In genomic region chr17:24243311-24243969, GRCm38 (mm10) we compare ENCODE assay signal across 9 mouse cellular contexts. TPM values are rescaled to one million over a fixed set of nuclear protein-coding genes. Genes with fewer than 3 reads are reported as not detected.
A peak's percentile ranks its signal among the peaks of the same experiment; 100 is the strongest.
DNase-seq lines count a peak whose midpoint lies in the region; ATAC-seq and TF ChIP-seq lines count a peak whose summit lies in the region.
"Had no signal": no experiment of that assay in that cellular context is flagged by ENCODE, and none has a peak within 500 bp of the region (broad histone marks: within the 10 kb centered on the region; RNA-seq: fewer than 3 reads in every experiment).

No protein-coding gene starts in this region.

- no peak for ATAC-seq in forebrain, embryonic 14.5 days
- no peak for ATAC-seq in forebrain, embryonic 16.5 days
- ATAC-seq in midbrain, postnatal 0 days (ENCODE audit: low FRiP score) = no peak
- ATAC-seq in midbrain, embryonic 13.5 days = no peak
- ATAC-seq in cerebellum, adult (ENCODE audit: insufficient number of reproducible peaks, low FRiP score, low TSS enrichment) = no peak

- no peak overlapping the region for H3K27ac ChIP-seq in forebrain, embryonic 14.5 days (ENCODE audit: low read depth, low read length)
- no peak overlapping the region for H3K27ac ChIP-seq in forebrain, embryonic 16.5 days (ENCODE audit: low read length)
- no peak overlapping the region for H3K27ac ChIP-seq in midbrain, postnatal 0 days (ENCODE audit: low read depth, low read length)
- no peak overlapping the region for H3K27ac ChIP-seq in midbrain, embryonic 13.5 days
- H3K27ac ChIP-seq: liver, embryonic 15.5 days had no signal

- H3K4me2 ChIP-seq in forebrain, embryonic 14.5 days (ENCODE audit: low read length) = no peak overlapping the region
- H3K4me2 ChIP-seq in forebrain, embryonic 16.5 days (ENCODE audit: low read length) = no peak overlapping the region
- no peak overlapping the region for H3K4me2 ChIP-seq in midbrain, postnatal 0 days (ENCODE audit: low read depth, low read length, poor library complexity, severe bottlenecking)
- H3K4me2 ChIP-seq in midbrain, embryonic 13.5 days (replicated peaks) = no peak overlapping the region
- H3K4me2 ChIP-seq: liver, embryonic 15.5 days had no signal

- no peaks in the 10 kb centered on the region for H3K27me3 ChIP-seq in forebrain, embryonic 14.5 days (replicated peaks; ENCODE audit: control insufficient read depth, insufficient read depth, low read length)
- no peaks in the 10 kb centered on the region for H3K27me3 ChIP-seq in forebrain, embryonic 16.5 days (replicated peaks; ENCODE audit: control insufficient read depth, insufficient read depth, low read length)
- no peaks in the 10 kb centered on the region for H3K27me3 ChIP-seq in midbrain, postnatal 0 days (ENCODE audit: insufficient read depth, low read length)
- H3K27me3 ChIP-seq in midbrain, embryonic 13.5 days = no peaks in the 10 kb centered on the region
- H3K27me3 ChIP-seq: liver, embryonic 15.5 days had no signal

- TF ChIP-seq CTCF in midbrain, postnatal 0 days (IDR thresholded peaks at IDR 0.05) = peak; percentile 71

- H3K4me1 ChIP-seq in forebrain, embryonic 14.5 days (ENCODE audit: control insufficient read depth, insufficient read depth, low read length) = no peaks in the 10 kb centered on the region
- no peaks in the 10 kb centered on the region for H3K4me1 ChIP-seq in forebrain, embryonic 16.5 days (replicated peaks; ENCODE audit: control insufficient read depth, insufficient read depth, low read length)
- H3K4me1 ChIP-seq in midbrain, postnatal 0 days (ENCODE audit: insufficient read depth, low read length) = no peaks in the 10 kb centered on the region
- no peaks in the 10 kb centered on the region for H3K4me1 ChIP-seq in midbrain, embryonic 13.5 days (replicated peaks)

- WGBS in forebrain, embryonic 14.5 days = 88% methylated on average over 4 of the region's 4 CpGs
- WGBS in forebrain, embryonic 16.5 days = 89% methylated on average over 4 of the region's 4 CpGs
- 89% methylated on average over 4 of the region's 4 CpGs for WGBS in midbrain, postnatal 0 days
- 87% methylated on average over 4 of the region's 4 CpGs for WGBS in midbrain, embryonic 13.5 days

- DNase-seq in forebrain, embryonic 14.5 days (ENCODE audit: low spot score) = peak; percentile 26
- peak; percentile 14 for DNase-seq in midbrain, postnatal 0 days (ENCODE audit: low spot score)
- peak; percentile 37 for DNase-seq in embryo, embryonic 11 days
- peak; percentile 49 to 66 for DNase-seq in natural killer cell, adult 2 months (ENCODE audit: low spot score in 2 of 2)
- no peak for DNase-seq in urinary bladder, postnatal 4 days (ENCODE audit: low spot score in 2 of 2)

- H3K9me3 ChIP-seq in forebrain, embryonic 14.5 days (replicated peaks; ENCODE audit: control insufficient read depth, low read length) = no peaks in the 10 kb centered on the region
- peaks cover 4% of the 10 kb centered on the region; the same call in 1 of the 2 replicates for H3K9me3 ChIP-seq in forebrain, embryonic 16.5 days (ENCODE audit: control insufficient read depth, low read length)
- no peaks in the 10 kb centered on the region for H3K9me3 ChIP-seq in midbrain, postnatal 0 days (ENCODE audit: low read length)
- H3K9me3 ChIP-seq in midbrain, embryonic 13.5 days = no peaks in the 10 kb centered on the region

- H3K4me3 ChIP-seq in forebrain, embryonic 14.5 days (ENCODE audit: low read depth, low read length) = no peak overlapping the region
- H3K4me3 ChIP-seq in forebrain, embryonic 16.5 days (replicated peaks; ENCODE audit: low read length) = no peak overlapping the region
- H3K4me3 ChIP-seq in midbrain, postnatal 0 days (ENCODE audit: low read depth, low read length) = no peak overlapping the region
- H3K4me3 ChIP-seq in midbrain, embryonic 13.5 days (replicated peaks) = no peak overlapping the region
- H3K4me3 ChIP-seq: liver, embryonic 15.5 days had no signal

- no peak overlapping the region for H3K9ac ChIP-seq in forebrain, embryonic 14.5 days (ENCODE audit: low read length)
- H3K9ac ChIP-seq in forebrain, embryonic 16.5 days (replicated peaks; ENCODE audit: low read depth, low read length) = no peak overlapping the region
- H3K9ac ChIP-seq in midbrain, postnatal 0 days (replicated peaks; ENCODE audit: low read length, poor library complexity, severe bottlenecking) = no peak overlapping the region
- no peak overlapping the region for H3K9ac ChIP-seq in midbrain, embryonic 13.5 days (replicated peaks)
- H3K9ac ChIP-seq: liver, embryonic 15.5 days had no signal

- peaks cover 88% of the 10 kb centered on the region for H3K36me3 ChIP-seq in forebrain, embryonic 14.5 days (ENCODE audit: control insufficient read depth, insufficient read depth, low read length)
- H3K36me3 ChIP-seq in forebrain, embryonic 16.5 days (ENCODE audit: control insufficient read depth, insufficient read depth) = peaks cover 25% of the 10 kb centered on the region
- H3K36me3 ChIP-seq in midbrain, postnatal 0 days (ENCODE audit: insufficient read depth, low read length) = peaks cover 21% of the 10 kb centered on the region
- H3K36me3 ChIP-seq in midbrain, embryonic 13.5 days = peaks cover 80% of the 10 kb centered on the region

RNA-seq across cellular contexts. Expression of gene Ccnf, which starts 7.8 kb away (rescaled TPM):
- 31.8 and 34.3 TPM in 2 replicates for polyA plus RNA-seq in forebrain, embryonic 14.5 days (2014; fragmentation: Nextera tagmentation; extraction: Ambion mirVana)
- polyA plus RNA-seq in forebrain, embryonic 16.5 days (2015; fragmentation: Nextera tagmentation; extraction: Ambion mirVana) = 26.0 and 32.0 TPM in 2 replicates
- total RNA-seq in midbrain, postnatal 0 days (2014; rRNA removed) = 6.2 and 6.7 TPM in 2 replicates
- polyA plus RNA-seq in midbrain, postnatal 0 days (2015; fragmentation: Nextera tagmentation; extraction: Ambion mirVana) = 5.0 and 5.3 TPM in 2 replicates
- 30.9 and 32.9 TPM in 2 replicates for polyA plus RNA-seq in midbrain, embryonic 13.5 days (2015; fragmentation: Nextera tagmentation; extraction: Ambion mirVana)

RNA-seq across cellular contexts. Expression of gene Tedc2, which starts 22.8 kb away (rescaled TPM):
- 11.0 and 12.5 TPM in 2 replicates for polyA plus RNA-seq in forebrain, embryonic 14.5 days (2014; fragmentation: Nextera tagmentation; extraction: Ambion mirVana)
- polyA plus RNA-seq in forebrain, embryonic 16.5 days (2015; fragmentation: Nextera tagmentation; extraction: Ambion mirVana) = 10.2 and 12.2 TPM in 2 replicates
- 17.4 and 17.9 TPM in 2 replicates for total RNA-seq in midbrain, postnatal 0 days (2014; rRNA removed)
- 9.0 and 11.1 TPM in 2 replicates for polyA plus RNA-seq in midbrain, postnatal 0 days (2015; fragmentation: Nextera tagmentation; extraction: Ambion mirVana)
- 13.9 and 14.4 TPM in 2 replicates for polyA plus RNA-seq in midbrain, embryonic 13.5 days (2015; fragmentation: Nextera tagmentation; extraction: Ambion mirVana)

RNA-seq across cellular contexts. Expression of gene Ntn3, which starts 34.1 kb away (rescaled TPM):
- 2.6 and 3.0 TPM in 2 replicates for polyA plus RNA-seq in forebrain, embryonic 14.5 days (2014; fragmentation: Nextera tagmentation; extraction: Ambion mirVana)
- polyA plus RNA-seq in forebrain, embryonic 16.5 days (2015; fragmentation: Nextera tagmentation; extraction: Ambion mirVana) = 4.7 and 5.2 TPM in 2 replicates
- 19.4 and 23.6 TPM in 2 replicates for total RNA-seq in midbrain, postnatal 0 days (2014; rRNA removed)
- polyA plus RNA-seq in midbrain, postnatal 0 days (2015; fragmentation: Nextera tagmentation; extraction: Ambion mirVana) = 4.0 and 4.3 TPM in 2 replicates
- polyA plus RNA-seq in midbrain, embryonic 13.5 days (2015; fragmentation: Nextera tagmentation; extraction: Ambion mirVana) = 3.3 and 4.6 TPM in 2 replicates

RNA-seq across cellular contexts. Expression of gene Tbc1d24, which starts 38.1 kb away (rescaled TPM):
- polyA plus RNA-seq in forebrain, embryonic 14.5 days (2014; fragmentation: Nextera tagmentation; extraction: Ambion mirVana) = 10.5 and 15.0 TPM in 2 replicates
- 20.6 and 24.6 TPM in 2 replicates for polyA plus RNA-seq in forebrain, embryonic 16.5 days (2015; fragmentation: Nextera tagmentation; extraction: Ambion mirVana)
- 146 and 168 TPM in 2 replicates for total RNA-seq in midbrain, postnatal 0 days (2014; rRNA removed)
- polyA plus RNA-seq in midbrain, postnatal 0 days (2015; fragmentation: Nextera tagmentation; extraction: Ambion mirVana) = 27.4 and 27.6 TPM in 2 replicates
- 19.2 and 20.4 TPM in 2 replicates for polyA plus RNA-seq in midbrain, embryonic 13.5 days (2015; fragmentation: Nextera tagmentation; extraction: Ambion mirVana)

Comparison
In these comparisons a context has a peak if more than half of its experiments do, and no peak if none do; other contexts are left out.
1. DNase-seq: peak in forebrain, embryonic 14.5 days (single experiment), midbrain, postnatal 0 days (single experiment), embryo, embryonic 11 days (single experiment) and natural killer cell, adult 2 months (2 of 2); none in urinary bladder, postnatal 4 days (0 of 2).